Mouse (Mus musculus) B cell, adult 2 months (primary cell): Measurements from ENCODE around the gene Maml2.

Source experiments
- DNase-seq, 2 experiments: peaks; one replicate each; pipeline ENCODE4 v3.0.0; 2022

Gene Maml2

GRCm38 (mm10) chr9:13621941-13622340 is 324.2 kb downstream of the Maml2 start:
- DNase-seq = no peak

- no peak for DNase-seq
These were observed 324.7 kb downstream of the Maml2 start for GRCm38 (mm10) chr9:13622426-13622825.

- DNase-seq = no peak
These were observed 326.2 kb downstream of the Maml2 start for GRCm38 (mm10) chr9:13623892-13624422.

- no peak for DNase-seq
These were observed 327.0 kb downstream of the Maml2 start for GRCm38 (mm10) chr9:13624780-13625179.

GRCm38 (mm10) chr9:13625215-13625614 is 327.5 kb downstream of the Maml2 start:
- no peak for DNase-seq

GRCm38 (mm10) chr9:13626480-13626879 is 328.7 kb downstream of the Maml2 start:
- DNase-seq = no peak

GRCm38 (mm10) chr9:13633371-13633770 is 335.6 kb downstream of the Maml2 start:
- no peak for DNase-seq

- no peak for DNase-seq
These were observed 341.9 kb downstream of the Maml2 start for GRCm38 (mm10) chr9:13639655-13640054.

GRCm38 (mm10) chr9:13645153-13645552 is 347.4 kb downstream of the Maml2 start:
- no peak for DNase-seq

GRCm38 (mm10) chr9:13651065-13651464 is 353.3 kb downstream of the Maml2 start:
- no peak for DNase-seq

- DNase-seq = no peak
These were observed 354.1 kb downstream of the Maml2 start for GRCm38 (mm10) chr9:13651828-13652227.

- no peak for DNase-seq
These were observed 354.7 kb downstream of the Maml2 start for GRCm38 (mm10) chr9:13652389-13652877.

GRCm38 (mm10) chr9:13652917-13653316 is 355.2 kb downstream of the Maml2 start:
- DNase-seq = no peak

- DNase-seq = no peak
These were observed 364.2 kb downstream of the Maml2 start for GRCm38 (mm10) chr9:13661768-13662623.

- DNase-seq = no peak
These were observed 367.8 kb downstream of the Maml2 start for GRCm38 (mm10) chr9:13665487-13665969.

- DNase-seq = no peak
These were observed 370.2 kb downstream of the Maml2 start for GRCm38 (mm10) chr9:13667955-13668354.

GRCm38 (mm10) chr9:13668742-13669141 is 371.0 kb downstream of the Maml2 start:
- DNase-seq = no peak

- DNase-seq = no peak
These were observed 373.5 kb downstream of the Maml2 start for GRCm38 (mm10) chr9:13671125-13671769.

- DNase-seq = no peak
These were observed 375.5 kb downstream of the Maml2 start for GRCm38 (mm10) chr9:13673304-13673703.

GRCm38 (mm10) chr9:13678026-13678425 is 380.3 kb downstream of the Maml2 start:
- no peak for DNase-seq

- no peak for DNase-seq
These were observed 381.9 kb downstream of the Maml2 start for GRCm38 (mm10) chr9:13679696-13680095.

- DNase-seq = no peak
These were observed 383.4 kb downstream of the Maml2 start for GRCm38 (mm10) chr9:13681147-13681546.

GRCm38 (mm10) chr9:13681581-13682038 is 383.9 kb downstream of the Maml2 start:
- DNase-seq = no peak
